Mouse (Mus musculus) bone marrow macrophage, adult 2 months (primary cell): Measurements from ENCODE around the gene Dscaml1.

Experiments used
- CTCF ChIP-seq: IDR thresholded peaks from 2 replicates; pipeline ENCODE4 v1.5.1; 2012; ENCODE audit warnings: low read depth, mild to moderate bottlenecking, low read length, moderate library complexity
- POLR2A ChIP-seq: IDR thresholded peaks from 2 replicates; pipeline ENCODE4 v1.6.1; 2012; ENCODE audit warnings: mild to moderate bottlenecking, low read depth, low read length, borderline replicate concordance

DNA sequence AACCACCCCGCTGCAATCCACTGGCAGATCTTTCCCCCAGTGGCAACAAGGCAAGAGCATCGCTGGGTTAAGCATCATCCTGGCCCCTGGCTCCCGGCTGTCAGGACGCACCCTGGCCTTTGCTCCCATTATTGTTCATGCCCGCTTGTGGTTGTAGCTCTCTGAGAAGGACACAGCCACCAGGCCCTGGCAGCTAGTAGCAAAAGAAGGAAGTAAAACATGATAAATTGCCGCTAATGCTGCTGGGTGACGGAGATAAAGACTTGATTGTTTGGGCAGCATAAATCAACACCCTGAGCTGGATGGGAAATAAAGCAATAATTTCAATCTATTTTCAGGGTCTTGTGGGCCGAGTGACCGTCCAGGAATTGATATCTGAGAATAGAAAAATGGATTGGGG, 81.1 kb downstream of the Dscaml1 start:
- TF ChIP-seq CTCF: no peak
- TF ChIP-seq POLR2A: no peak
